Mouse (Mus musculus) c-Kit-positive CD71-negative TER-119-negative erythroid progenitor cells, embryonic 14.5 days (primary cell): Measurements from ENCODE around the gene Ifna15.

Experiments used
- DNase-seq: peaks from one replicate; pipeline ENCODE4 v3.0.0-alpha.2; 2013; ENCODE audit warnings: low read depth

Gene Ifna15

GRCm38 (mm10) chr4:88514403-88514802, 43.6 kb downstream of the Ifna15 start:
- peak; percentile 48 for DNase-seq

- no peak for DNase-seq
Measured at GRCm38 (mm10) chr4:88513743-88514142, 44.3 kb downstream of the Ifna15 start.
